In the genomic region with DNA sequence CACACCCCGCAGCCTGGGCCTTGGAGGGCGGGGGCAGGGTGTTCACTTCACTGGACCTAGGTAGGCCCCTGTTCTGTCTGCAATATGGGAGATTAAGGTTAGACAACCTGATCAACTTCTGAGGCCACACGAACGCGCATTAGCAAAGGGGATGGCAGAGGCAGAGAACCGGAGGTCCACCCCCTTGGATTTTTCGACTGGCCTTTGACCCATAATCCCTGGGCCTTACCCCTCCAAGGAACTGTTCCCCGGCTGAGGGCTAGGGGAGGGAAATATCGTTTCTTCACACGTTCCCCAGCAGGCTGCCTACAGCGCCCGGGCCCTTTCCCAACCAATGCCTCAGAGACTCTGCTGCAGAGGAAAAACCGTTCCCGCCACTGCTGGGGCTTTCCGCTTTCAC, we compare ENCODE assay signal across 8 mouse cellular contexts. TPM values are rescaled to one million over a fixed set of nuclear protein-coding genes. Genes with fewer than 3 reads are reported as not detected.
"Had no signal": no experiment of that assay in that cellular context is flagged by ENCODE, and none has a peak within 500 bp of the region (broad histone marks: within the 10 kb centered on the region; RNA-seq: fewer than 3 reads in every experiment).

No protein-coding gene starts in this region.

RNA-seq across cellular contexts. Expression of a gene that starts 0.4 kb away (rescaled TPM):
- total RNA-seq: megakaryocyte, adult 5-6 weeks; megakaryocyte-erythroid progenitor cell, adult 5-6 weeks had no signal

RNA-seq across cellular contexts. Expression of a gene that starts 34.5 kb away (rescaled TPM):
- total RNA-seq: megakaryocyte, adult 5-6 weeks; megakaryocyte-erythroid progenitor cell, adult 5-6 weeks had no signal
- polyA plus RNA-seq: lung, embryonic 14.5 days; lung, embryonic 16.5 days; myocyte; stomach, embryonic 14.5 days; stomach, embryonic 16.5 days; thymus, postnatal 0 days had no signal
